ENCODE assay signal across 8 mouse cellular contexts in genomic region chr10:100016941-100017770, GRCm38 (mm10). TPM values are rescaled to one million over a fixed set of nuclear protein-coding genes. Genes with fewer than 3 reads are reported as not detected.
A peak's percentile ranks its signal among the peaks of the same experiment; 100 is the strongest.
DNase-seq lines count a peak whose midpoint lies in the region; ATAC-seq and TF ChIP-seq lines count a peak whose summit lies in the region.

No protein-coding gene starts in this region.

- no peak for ATAC-seq in forebrain, embryonic 13.5 days
- ATAC-seq in limb, embryonic 12.5 days (ENCODE audit: insufficient number of reproducible peaks, insufficient read depth, low FRiP score, low TSS enrichment, low read depth), result no peak
- no peak for ATAC-seq in neural tube, embryonic 13.5 days (ENCODE audit: low read depth)

- peak overlapping the region; percentile 53 for H3K9ac ChIP-seq in forebrain, embryonic 13.5 days
- no peak overlapping the region for H3K9ac ChIP-seq in limb, embryonic 12.5 days (replicated peaks)
- peak overlapping the region; percentile 51 for H3K9ac ChIP-seq in neural tube, embryonic 13.5 days

- H3K4me3 ChIP-seq in layer of hippocampus, adult 2 months, result peak overlapping the region; percentile 73
- H3K4me3 ChIP-seq in forebrain, embryonic 13.5 days, result peak overlapping the region; percentile 72
- peak overlapping the region; percentile 64 for H3K4me3 ChIP-seq in limb, embryonic 12.5 days (replicated peaks)
- H3K4me3 ChIP-seq in neural tube, embryonic 13.5 days, result peak overlapping the region; percentile 58

- H3K27ac ChIP-seq in layer of hippocampus, adult 2 months, result peak overlapping the region; percentile 68
- no peak overlapping the region for H3K27ac ChIP-seq in forebrain, embryonic 13.5 days
- H3K27ac ChIP-seq in limb, embryonic 12.5 days, result no peak overlapping the region
- H3K27ac ChIP-seq in neural tube, embryonic 13.5 days (replicated peaks), result no peak overlapping the region

- no peaks in the 10 kb centered on the region for H3K9me3 ChIP-seq in forebrain, embryonic 13.5 days (replicated peaks)
- H3K9me3 ChIP-seq in limb, embryonic 12.5 days, result no peaks in the 10 kb centered on the region
- H3K9me3 ChIP-seq in neural tube, embryonic 13.5 days, result no peaks in the 10 kb centered on the region

- peak overlapping the region; percentile 99 for H3K4me2 ChIP-seq in forebrain, embryonic 13.5 days
- H3K4me2 ChIP-seq in limb, embryonic 12.5 days, result peak overlapping the region; percentile 99
- H3K4me2 ChIP-seq in neural tube, embryonic 13.5 days, result peak overlapping the region; percentile 84

- peaks cover 46% of the 10 kb centered on the region for H3K4me1 ChIP-seq in forebrain, embryonic 13.5 days
- H3K4me1 ChIP-seq in limb, embryonic 12.5 days (replicated peaks), result peaks cover 9% of the 10 kb centered on the region; the same call in 1 of the 2 replicates
- peaks cover 39% of the 10 kb centered on the region for H3K4me1 ChIP-seq in neural tube, embryonic 13.5 days (replicated peaks)

- no peak for TF ChIP-seq CTCF in layer of hippocampus, adult 2 months (conservative IDR thresholded peaks at IDR 0.05)

- no peak for DNase-seq in layer of hippocampus, adult 2 months (ENCODE audit: low spot score in 2 of 2)
- no peak for DNase-seq in layer of hippocampus, postnatal 14 days (ENCODE audit: low spot score in 2 of 2)
- no peak for DNase-seq in gastrocnemius, adult 18-20 months (ENCODE audit: low spot score)
- no peak for DNase-seq in gastrocnemius, postnatal 10 days
- DNase-seq in thymus, postnatal 10 days (ENCODE audit: low spot score in 2 of 2), result no peak

- WGBS in forebrain, embryonic 13.5 days, result 15% methylated on average over 13 of the region's 13 CpGs
- WGBS in limb, embryonic 12.5 days, result 19% methylated on average over 13 of the region's 13 CpGs
- WGBS in neural tube, embryonic 13.5 days, result 12% methylated on average over 13 of the region's 13 CpGs

- peaks cover 28% of the 10 kb centered on the region for H3K27me3 ChIP-seq in forebrain, embryonic 13.5 days
- peaks cover 57% of the 10 kb centered on the region for H3K27me3 ChIP-seq in limb, embryonic 12.5 days
- peaks cover 54% of the 10 kb centered on the region for H3K27me3 ChIP-seq in neural tube, embryonic 13.5 days

- H3K36me3 ChIP-seq in forebrain, embryonic 13.5 days (ENCODE audit: poor library complexity, severe bottlenecking), result no peaks in the 10 kb centered on the region
- H3K36me3 ChIP-seq in limb, embryonic 12.5 days, result no peaks in the 10 kb centered on the region
- H3K36me3 ChIP-seq in neural tube, embryonic 13.5 days, result no peaks in the 10 kb centered on the region

RNA-seq across cellular contexts. Expression of gene Kitl, which starts 1.7 kb away (rescaled TPM):
- 10 to 100 TPM; 21.4 to 21.6 TPM for total RNA-seq in layer of hippocampus, adult 2 months (2021)
- total RNA-seq in layer of hippocampus, postnatal 14 days (2021), result 10 to 100 TPM; 29.1 to 49.0 TPM
- 19.6 and 26.6 TPM in 2 replicates for polyA plus RNA-seq in forebrain, embryonic 13.5 days (2015; fragmentation: Nextera tagmentation; extraction: Ambion mirVana)
- 8.2 and 9.4 TPM in 2 replicates for polyA plus RNA-seq in limb, embryonic 12.5 days (2016; fragmentation: Nextera tagmentation; extraction: Ambion mirVana)
- 18.6 and 19.7 TPM in 2 replicates for polyA plus RNA-seq in neural tube, embryonic 13.5 days (2015; fragmentation: Nextera tagmentation; extraction: Ambion mirVana)
- total RNA-seq in gastrocnemius, adult 18-20 months (2021), result 10 to 100 TPM; 16.3 to 27.7 TPM
- total RNA-seq in gastrocnemius, postnatal 10 days (2021), result 10 to 100 TPM; 32.0 to 38.3 TPM
